Mouse (Mus musculus) heart, adult 2 months (tissue): ENCODE measurements around the gene Eif3f. TPM values are rescaled to one million over a fixed set of nuclear protein-coding genes. Genes with fewer than 3 reads are reported as not detected.

Experiments
- DNase-seq, 2 experiments: peaks; one replicate each; pipeline ENCODE4 v3.0.0; 2021
- H3K27ac ChIP-seq: fragments of 200-600 bp; 2 replicates; pipeline ENCODE4 v1.8.1; 2022
- H3K27me3 ChIP-seq: fragments of 200-500 bp; 2 replicates; pipeline ENCODE4 v1.6.1; 2012; ENCODE audit warnings: mild to moderate bottlenecking, low read length, inconsistent platforms, mixed read lengths; ENCODE audit not compliant: control insufficient read depth, insufficient read depth
- H3K36me3 ChIP-seq: fragments of 200-500 bp; 2 replicates; pipeline ENCODE4 v1.6.1; 2012; ENCODE audit warnings: low read length, inconsistent platforms; ENCODE audit not compliant: control insufficient read depth, insufficient read depth
- H3K4me1 ChIP-seq: fragments of 200-500 bp; 2 replicates; pipeline ENCODE4 v1.6.1; 2011; ENCODE audit warnings: low read length; ENCODE audit not compliant: control insufficient read depth, insufficient read depth
- H3K4me3 ChIP-seq: fragments of 200-600 bp; 2 replicates; pipeline ENCODE4 v1.8.1; 2022
- H3K79me2 ChIP-seq: fragments of 200-500 bp; replicated peaks from 2 replicates; pipeline ENCODE4 v1.6.1; 2012; ENCODE audit warnings: mild to moderate bottlenecking, inconsistent platforms, low read length, moderate library complexity, mixed read lengths; ENCODE audit not compliant: control insufficient read depth, insufficient read depth
- H3K9ac ChIP-seq: fragments of 200-500 bp; 2 replicates; pipeline ENCODE4 v1.6.1; 2012; ENCODE audit warnings: low read depth, mild to moderate bottlenecking, control low read depth, inconsistent platforms, low read length, mixed read lengths
- CTCF ChIP-seq: fragments of 200-600 bp; IDR thresholded peaks from 2 replicates; pipeline ENCODE4 v1.8.1; 2022; ENCODE audit warnings: antibody characterized with exemption, mild to moderate bottlenecking, moderate library complexity
- EP300 ChIP-seq: fragments of 200-500 bp; IDR thresholded peaks from 2 replicates; pipeline ENCODE4 v1.6.1; 2011; ENCODE audit warnings: low read depth, low read length, control low read depth; ENCODE audit not compliant: insufficient read depth
- POLR2A ChIP-seq: fragments of 200-500 bp; IDR thresholded peaks from 2 replicates; pipeline ENCODE4 v1.6.1; 2011; ENCODE audit warnings: mild to moderate bottlenecking, low read depth, low read length, control low read depth; ENCODE audit not compliant: insufficient read depth
- WGBS: fragments of 180-500 bp; shearing (Covaris S2); methylation state at CpG from one replicate; pipeline ENCODE4 v1.1.7; 2018; 5-methylcytosine and 5-hydroxymethylcytosine counted together
- intact Hi-C: fragments of 180-260 bp; cut with DNase I; formaldehyde crosslinking; loops from one replicate; pipeline ENCODE4 v1.15.1; 2025
- polyA plus RNA-seq: library from polyadenylated mRNA; depleted of rRNA; stranded (reverse); fragments of >200 nt; gene quantifications from 2 replicates; pipeline ENCODE4 v1.2.3, GENCODE M21; 2012
- total RNA-seq, 2 experiments: library from RNA; stranded (reverse); gene quantifications; 2 replicates each; pipeline ENCODE4 v1.2.3; 2021

The Eif3f gene
- total and polyA plus RNA-seq, 3 experiments: 72.8 to 97.2 (median 78.6) TPM

DNA sequence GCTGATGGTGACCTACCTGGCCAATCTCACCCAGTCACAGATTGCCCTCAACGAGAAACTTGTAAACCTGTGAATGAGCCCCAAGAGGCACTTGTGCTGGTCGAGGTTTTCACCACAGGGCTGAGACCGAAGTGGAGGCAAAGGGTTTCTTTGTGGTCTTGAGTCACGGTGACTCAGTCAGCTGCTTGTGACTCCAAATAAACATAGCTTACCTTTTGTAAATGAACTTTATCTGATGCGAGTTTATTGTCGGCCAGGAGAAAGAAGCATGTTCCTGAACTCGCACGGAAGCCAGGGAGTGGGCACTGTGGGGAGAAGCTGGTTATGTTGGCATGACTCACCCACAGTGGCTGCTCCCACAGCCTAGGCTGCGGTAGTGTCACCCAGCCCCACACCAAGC lies 7.2 kb downstream of the Eif3f start:
- Histone ChIP-seq H3K4me1 (peaks cover 2% of the 10 kb centered on the region; the same call in 1 of the 2 replicates), H3K79me2 (no peaks in the 10 kb centered on the region), H3K9ac (no peak overlapping the region), H3K27me3 (no peaks in the 10 kb centered on the region), H3K27ac (no peak overlapping the region), H3K4me3 (no peak overlapping the region), H3K36me3 (no peaks in the 10 kb centered on the region; the same call in 1 of the 2 replicates)
- TF ChIP-seq EP300 (no peak), CTCF (no peak), POLR2A (no peak)
- no peak for DNase-seq
- WGBS: 89% methylated on average over 9 of the region's 9 CpGs
- intact Hi-C loops: no loop called here

DNA sequence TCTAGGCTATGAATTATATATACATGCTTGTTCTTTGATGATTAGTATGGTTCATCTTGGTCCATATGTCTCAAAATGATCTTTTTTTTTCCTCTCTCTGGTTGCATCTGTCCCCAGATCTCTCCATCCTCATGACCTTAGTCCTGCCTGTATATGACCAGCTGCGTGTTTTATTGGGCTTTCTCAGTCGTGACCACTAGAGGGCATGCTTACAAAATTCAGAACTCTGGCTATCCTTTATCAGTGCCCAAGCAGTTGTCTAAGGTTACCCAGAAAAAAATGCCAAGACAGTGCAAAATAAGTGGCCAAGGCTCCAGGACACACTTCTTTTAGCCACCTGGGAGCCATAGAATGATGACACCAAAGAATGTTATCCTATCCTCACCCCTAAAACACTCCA lies 9.8 kb downstream of the Eif3f start:
- Histone ChIP-seq H3K9ac (no peak overlapping the region), H3K36me3 (no peaks in the 10 kb centered on the region), H3K27ac (no peak overlapping the region), H3K79me2 (no peaks in the 10 kb centered on the region), H3K27me3 (no peaks in the 10 kb centered on the region), H3K4me1 (no peaks in the 10 kb centered on the region), H3K4me3 (no peak overlapping the region)
- WGBS: 7% methylated on average over 2 of the region's 2 CpGs
- TF ChIP-seq CTCF (peak; percentile 78), POLR2A (no peak)
- intact Hi-C loops: no loop called here
- DNase-seq: peak in 1 of 2 experiments; percentile 10

DNA sequence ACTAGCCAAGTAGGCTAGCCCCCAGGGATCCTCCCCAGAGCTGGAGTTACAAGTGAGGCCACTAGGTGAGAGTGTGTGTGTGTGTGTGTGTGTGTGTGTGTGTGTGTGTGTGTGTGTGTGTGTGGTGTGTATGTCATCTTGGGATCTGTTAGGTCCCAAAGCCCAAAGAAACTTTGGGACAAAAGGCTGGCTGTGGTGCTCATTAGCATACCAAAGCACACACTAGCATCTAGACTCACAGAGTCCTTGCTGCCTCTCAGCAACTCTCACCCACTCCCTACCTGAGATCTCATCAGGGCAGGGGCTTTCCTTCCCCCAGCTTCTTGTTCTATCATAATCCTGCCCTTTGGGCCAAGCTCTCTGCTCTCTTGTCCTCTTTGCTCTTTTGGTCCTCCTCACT lies 14.4 kb downstream of the Eif3f start:
- intact Hi-C loops: loop anchor here (5.0 kb wide), 1 partner anchor 79 kb away; no protein-coding TSS in a partner anchor
- Histone ChIP-seq H3K27ac (no peak overlapping the region), H3K4me3 (no peak overlapping the region), H3K9ac (no peak overlapping the region), H3K27me3 (peaks cover 11% of the 10 kb centered on the region), H3K4me1 (no peaks in the 10 kb centered on the region; the same call in 1 of the 2 replicates), H3K79me2 (no peaks in the 10 kb centered on the region), H3K36me3 (no peaks in the 10 kb centered on the region)
- no peak for TF ChIP-seq POLR2A
- no peak for TF ChIP-seq EP300
- DNase-seq: no peak

GRCm38 (mm10) chr7:108949301-108949700 lies 15.1 kb downstream of the Eif3f start:
- TF ChIP-seq EP300 (no peak), POLR2A (no peak), CTCF (no peak)
- 54% methylated on average over 2 of the region's 2 CpGs for WGBS
- no peak overlapping the region for H3K4me3 ChIP-seq
- no peak overlapping the region for H3K27ac ChIP-seq
- intact Hi-C loops: loop anchor here (5.0 kb wide), 1 partner anchor 78 kb away; no protein-coding TSS in a partner anchor
- H3K4me1 ChIP-seq: no peaks in the 10 kb centered on the region; the same call in 1 of the 2 replicates
- no peak for DNase-seq
- H3K9ac ChIP-seq: no peak overlapping the region
- no peaks in the 10 kb centered on the region for H3K36me3 ChIP-seq
- no peaks in the 10 kb centered on the region for H3K79me2 ChIP-seq
- H3K27me3 ChIP-seq: peaks cover 11% of the 10 kb centered on the region

DNA sequence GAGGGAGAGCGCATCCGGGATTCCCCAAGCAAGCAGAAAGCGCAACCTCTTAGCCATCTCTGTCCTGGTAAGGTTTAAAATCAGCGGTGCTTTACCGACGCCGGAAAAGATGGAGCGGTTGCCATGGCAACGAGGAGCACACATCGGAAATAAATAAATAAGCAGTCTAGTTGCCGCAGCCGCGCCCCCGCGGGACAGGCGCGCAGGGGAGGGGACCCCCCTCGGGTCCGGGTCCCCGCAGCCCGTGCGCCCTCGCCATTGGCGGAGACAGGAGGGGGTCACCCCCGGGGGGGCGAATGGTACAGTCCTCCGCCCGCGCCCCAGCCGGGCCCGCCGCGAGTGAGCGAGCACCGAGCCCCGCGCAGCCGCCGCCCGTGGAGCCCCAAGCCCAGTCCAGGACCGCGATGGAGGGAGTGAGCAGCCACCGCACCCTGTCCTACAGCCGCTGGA lies 16.1 kb downstream of the Eif3f start, which contains the start of gene Tub:
Gene Tub (plus strand): TSS at position 27 of the 450 bp plus-strand sequence.
- no peaks in the 10 kb centered on the region for H3K36me3 ChIP-seq
- 2% methylated on average over 44 of the region's 44 CpGs for WGBS
- H3K27me3 ChIP-seq: peaks cover 11% of the 10 kb centered on the region
- DNase-seq: peak; percentile 39 to 50
- H3K79me2 ChIP-seq: no peaks in the 10 kb centered on the region
- H3K9ac ChIP-seq: peak within 1 kb of the TSS; percentile 26; the same call in 1 of the 2 replicates
- intact Hi-C loops: no loop called here
- H3K4me3 ChIP-seq: peak within 1 kb of the TSS; percentile 46
- TF ChIP-seq POLR2A (no peak), EP300 (no peak), CTCF (no peak)
- H3K27ac ChIP-seq: no peak within 1 kb of the TSS
- H3K4me1 ChIP-seq: no peaks in the 10 kb centered on the region; the same call in 1 of the 2 replicates

DNA sequence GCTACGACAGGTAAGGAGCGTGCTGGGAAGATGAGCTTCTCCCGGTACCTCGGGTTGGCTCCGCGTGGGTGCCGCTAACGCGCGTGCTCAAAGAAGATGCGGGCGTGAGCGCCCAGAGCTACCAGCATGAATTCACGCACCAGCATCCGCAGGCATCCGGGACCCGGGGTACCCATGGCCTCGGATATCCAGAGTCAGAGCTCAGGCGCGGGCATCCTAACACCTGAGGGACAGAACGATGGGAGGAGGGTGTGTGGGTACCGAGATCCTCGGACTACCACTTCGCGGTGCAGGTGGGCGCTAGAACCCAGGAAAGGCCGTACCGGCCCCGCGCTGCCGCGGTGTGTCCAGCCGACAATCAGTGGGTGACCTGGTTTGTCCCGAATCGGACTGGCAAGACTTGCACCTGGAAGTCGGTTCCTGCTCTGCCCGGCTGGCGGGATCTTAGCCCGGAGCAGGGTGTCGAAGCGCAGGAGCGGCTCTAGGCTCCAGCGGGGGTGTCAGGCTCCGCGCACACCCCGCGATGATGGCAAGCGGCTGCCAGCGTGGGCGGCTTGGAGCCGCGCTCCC lies 16.6 kb downstream of the Eif3f start:
- H3K4me3 ChIP-seq: peak overlapping the region; percentile 46
- peak overlapping the region; percentile 26; the same call in 1 of the 2 replicates for H3K9ac ChIP-seq
- no peaks in the 10 kb centered on the region for H3K36me3 ChIP-seq
- intact Hi-C loops: no loop called here
- no peaks in the 10 kb centered on the region; the same call in 1 of the 2 replicates for H3K4me1 ChIP-seq
- H3K27ac ChIP-seq: no peak overlapping the region
- no peaks in the 10 kb centered on the region for H3K79me2 ChIP-seq
- 2% methylated on average over 52 of the region's 52 CpGs for WGBS
- peaks cover 11% of the 10 kb centered on the region for H3K27me3 ChIP-seq
- peak; percentile 9 to 32 for DNase-seq
- TF ChIP-seq CTCF: no peak
- TF ChIP-seq EP300: no peak
- no peak for TF ChIP-seq POLR2A
